Mouse (Mus musculus) right cerebral cortex, postnatal 14 days (tissue): ENCODE data around the gene Unc13a.

ENCODE experiments used
- DNase-seq: peaks from one replicate; pipeline ENCODE4 v3.0.0; 2022

Unc13a gene

DNA sequence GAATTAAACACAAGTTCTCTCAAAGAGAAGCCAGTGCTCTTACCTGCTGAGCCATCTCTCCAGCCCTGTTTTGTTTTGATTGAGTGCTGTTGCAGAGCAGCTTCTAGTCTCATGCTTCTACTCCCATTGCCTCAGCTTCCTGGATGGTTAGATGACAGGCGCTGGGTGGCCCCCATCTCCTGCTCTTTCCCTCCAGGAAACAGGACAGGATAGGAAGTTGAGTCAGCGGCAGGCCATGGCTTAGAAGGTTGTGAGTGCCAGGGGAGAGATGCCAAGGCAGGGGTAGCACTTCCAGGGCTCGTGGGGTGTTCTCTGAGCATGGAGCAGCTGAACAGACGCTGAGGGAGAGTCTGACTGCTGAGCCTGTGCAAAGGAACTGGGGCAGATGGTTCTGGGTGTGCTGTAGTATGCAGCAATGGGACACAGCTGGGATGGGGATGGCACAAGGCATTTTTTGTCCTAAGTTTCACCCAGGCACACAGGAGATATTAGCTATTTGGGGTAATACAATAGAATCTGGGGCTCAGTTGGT is 93.6 kb downstream of the Unc13a start:
- no peak for DNase-seq

DNA sequence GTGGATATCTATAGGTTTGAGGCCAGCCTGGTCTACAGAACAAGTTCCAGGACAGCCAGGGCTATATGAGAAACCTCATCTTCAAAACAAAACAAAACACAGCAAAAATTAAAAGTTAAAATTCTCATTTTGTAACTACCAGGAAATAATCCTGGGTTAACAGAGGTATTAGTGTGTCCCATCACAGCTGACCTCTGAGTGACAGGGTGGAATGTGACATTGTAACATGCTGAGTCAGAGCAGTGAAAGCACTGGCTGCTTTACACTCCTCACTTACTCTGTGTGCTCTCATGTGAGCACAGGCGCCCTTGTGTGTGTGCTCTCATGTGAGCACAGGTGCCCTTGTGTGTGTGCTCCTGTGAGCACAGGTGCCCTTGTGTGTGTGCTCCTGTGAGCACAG is 96.5 kb downstream of the Unc13a start:
- no peak for DNase-seq

DNA sequence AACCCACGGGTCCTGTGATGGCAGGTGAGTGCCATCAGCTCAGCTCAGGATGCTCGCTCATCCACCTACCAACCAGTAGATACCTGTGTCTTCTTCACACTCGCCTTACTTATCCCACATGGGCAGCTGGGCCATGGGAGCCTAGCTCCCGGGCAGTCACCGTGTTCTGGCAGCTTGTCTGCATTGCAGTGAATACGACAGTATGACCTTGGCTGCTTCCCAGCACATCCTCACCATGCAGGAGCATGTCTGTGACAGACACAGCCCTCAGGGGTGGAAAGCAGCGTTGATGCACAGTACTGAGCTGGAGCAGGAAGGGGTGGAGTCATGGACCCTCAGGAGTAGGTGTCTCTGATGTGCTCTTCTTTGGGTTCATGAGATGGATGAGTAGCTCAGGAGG is 97.1 kb downstream of the Unc13a start:
- DNase-seq, result no peak
